9 mouse cellular contexts compared by ENCODE assay signal in genomic region chr8:105295256-105295655, GRCm38 (mm10). TPM values are rescaled to one million over a fixed set of nuclear protein-coding genes. Genes with fewer than 3 reads are reported as not detected.
DNase-seq lines count a peak whose midpoint lies in the region; ATAC-seq and TF ChIP-seq lines count a peak whose summit lies in the region.
"Had no signal": no experiment of that assay in that cellular context is flagged by ENCODE, and none has a peak within 500 bp of the region (broad histone marks: within the 10 kb centered on the region; RNA-seq: fewer than 3 reads in every experiment).

No protein-coding gene starts in this region.

- no peak for ATAC-seq in forebrain, embryonic 12.5 days (ENCODE audit: low FRiP score)
- no peak for ATAC-seq in liver, embryonic 15.5 days (ENCODE audit: insufficient read depth)

- H3K27ac ChIP-seq in forebrain, embryonic 10.5 days: no peak overlapping the region
- no peak overlapping the region for H3K27ac ChIP-seq in forebrain, embryonic 12.5 days
- peak overlapping the region; percentile 66 for H3K27ac ChIP-seq in liver, adult 2 months (replicated peaks; ENCODE audit: insufficient read depth, low read depth, low read length)
- no peak overlapping the region for H3K27ac ChIP-seq in embryonic facial prominence, embryonic 10.5 days (replicated peaks)
- 0 out of 2 replicates have a peak overlapping the region, but pooled peaks have one; percentile 98 for H3K27ac ChIP-seq in liver, embryonic 15.5 days (replicated peaks)

- no peaks in the 10 kb centered on the region for H3K9me3 ChIP-seq in forebrain, embryonic 10.5 days
- H3K9me3 ChIP-seq in forebrain, embryonic 12.5 days: no peaks in the 10 kb centered on the region
- no peaks in the 10 kb centered on the region for H3K9me3 ChIP-seq in embryonic facial prominence, embryonic 10.5 days
- no peaks in the 10 kb centered on the region for H3K9me3 ChIP-seq in liver, embryonic 15.5 days (replicated peaks)

- peaks cover 34% of the 10 kb centered on the region for H3K4me1 ChIP-seq in forebrain, embryonic 10.5 days
- H3K4me1 ChIP-seq in forebrain, embryonic 12.5 days: peaks cover 26% of the 10 kb centered on the region
- peaks cover 12% of the 10 kb centered on the region for H3K4me1 ChIP-seq in liver, adult 2 months (ENCODE audit: control insufficient read depth, insufficient read depth, low read length)
- peaks cover 27% of the 10 kb centered on the region for H3K4me1 ChIP-seq in embryonic facial prominence, embryonic 10.5 days
- H3K4me1 ChIP-seq in liver, embryonic 15.5 days (replicated peaks): peaks cover 50% of the 10 kb centered on the region

- TF ChIP-seq POLR2A in liver, adult 2 months (IDR thresholded peaks at IDR 0.05; ENCODE audit: extremely low read depth, insufficient read depth, low read length): no peak

- H3K36me3 ChIP-seq in forebrain, embryonic 10.5 days (replicated peaks): peaks cover 20% of the 10 kb centered on the region
- H3K36me3 ChIP-seq in forebrain, embryonic 12.5 days (replicated peaks): peaks cover 13% of the 10 kb centered on the region
- H3K36me3 ChIP-seq in liver, adult 2 months (ENCODE audit: control insufficient read depth, insufficient read depth, low read length): peaks cover 2% of the 10 kb centered on the region; the same call in 1 of the 2 replicates
- H3K36me3 ChIP-seq in embryonic facial prominence, embryonic 10.5 days (replicated peaks): peaks cover 17% of the 10 kb centered on the region
- H3K36me3 ChIP-seq in liver, embryonic 15.5 days (replicated peaks): peaks cover 16% of the 10 kb centered on the region

- 70% methylated on average over 11 of the region's 11 CpGs for WGBS in forebrain, embryonic 10.5 days
- 78% methylated on average over 11 of the region's 11 CpGs for WGBS in forebrain, embryonic 12.5 days
- WGBS in liver, adult 2 months: 72% methylated on average over 11 of the region's 11 CpGs
- WGBS in embryonic facial prominence, embryonic 10.5 days: 70% methylated on average over 11 of the region's 11 CpGs
- 64% methylated on average over 11 of the region's 11 CpGs for WGBS in liver, embryonic 15.5 days (ENCODE audit: insufficient replicate concordance)

- no peak overlapping the region for H3K4me2 ChIP-seq in forebrain, embryonic 12.5 days
- H3K4me2 ChIP-seq in liver, embryonic 15.5 days: peak overlapping the region; percentile 23

- peaks cover 25% of the 10 kb centered on the region for H3K27me3 ChIP-seq in forebrain, embryonic 10.5 days (ENCODE audit: poor library complexity, severe bottlenecking)
- H3K27me3 ChIP-seq in forebrain, embryonic 12.5 days: peaks cover 28% of the 10 kb centered on the region
- H3K27me3 ChIP-seq in liver, adult 2 months (ENCODE audit: control insufficient read depth, insufficient read depth, low read length): no peaks in the 10 kb centered on the region
- peaks cover 35% of the 10 kb centered on the region for H3K27me3 ChIP-seq in embryonic facial prominence, embryonic 10.5 days (replicated peaks; ENCODE audit: low read depth, poor library complexity, severe bottlenecking)
- peaks cover 12% of the 10 kb centered on the region for H3K27me3 ChIP-seq in liver, embryonic 15.5 days

- DNase-seq in forebrain, embryonic 10.5 days (ENCODE audit: extremely low spot score, low spot score): no peak
- no peak for DNase-seq in liver, adult 2 months (ENCODE audit: extremely low read depth, low read depth, low spot score)
- no peak for DNase-seq in liver
- DNase-seq in embryonic facial prominence, embryonic 10.5 days (ENCODE audit: low spot score): no peak
- DNase-seq in layer of hippocampus, adult 9-10 months (ENCODE audit: low spot score): no peak
- no peak for DNase-seq in cerebellum, postnatal 36 days
- DNase-seq: cerebellum, adult 8-10 months had no signal

- peak overlapping the region; percentile 29 for H3K4me3 ChIP-seq in forebrain, embryonic 10.5 days
- no peak overlapping the region for H3K4me3 ChIP-seq in forebrain, embryonic 12.5 days (replicated peaks)
- H3K4me3 ChIP-seq in liver, adult 2 months (ENCODE audit: insufficient read depth, low read depth, low read length): peak overlapping the region; percentile 42
- H3K4me3 ChIP-seq in embryonic facial prominence, embryonic 10.5 days: peak overlapping the region; percentile 37
- H3K4me3 ChIP-seq in liver, embryonic 15.5 days (replicated peaks): peak overlapping the region; percentile 17; the same call in 1 of the 2 replicates

- peaks cover 11% of the 10 kb centered on the region for H3K79me2 ChIP-seq in liver, adult 2 months (ENCODE audit: control insufficient read depth, insufficient read depth, low read length)

- no peak overlapping the region for H3K9ac ChIP-seq in forebrain, embryonic 12.5 days
- peak overlapping the region; percentile 69 for H3K9ac ChIP-seq in liver, adult 2 months (ENCODE audit: low read depth, low read length)
- no peak overlapping the region for H3K9ac ChIP-seq in liver, embryonic 15.5 days

- TF ChIP-seq CTCF in liver, adult 2 months (IDR thresholded peaks at IDR 0.05; ENCODE audit: low read depth, low read length): no peak

RNA-seq across cellular contexts. Expression of gene Exoc3l, which starts 0.6 kb away (rescaled TPM):
- polyA plus RNA-seq in forebrain, embryonic 10.5 days (2016; fragmentation: Nextera tagmentation; extraction: Ambion mirVana): 11.5 and 11.6 TPM in 2 replicates
- 10.4 and 11.2 TPM in 2 replicates for polyA plus RNA-seq in forebrain, embryonic 12.5 days (2016; fragmentation: Nextera tagmentation; extraction: Ambion mirVana)
- 3.6 TPM in 2 replicates for total RNA-seq in liver, adult 2 months (2014; rRNA removed)
- 4.6 and 9.3 TPM in 2 replicates for polyA plus RNA-seq in liver, adult 2 months (2012; rRNA removed)
- 9.9 and 11.6 TPM in 2 replicates for polyA plus RNA-seq in embryonic facial prominence, embryonic 10.5 days (2016; fragmentation: Nextera tagmentation; extraction: Ambion mirVana)
- polyA plus RNA-seq in liver, embryonic 15.5 days (2015; fragmentation: Nextera tagmentation; extraction: Ambion mirVana): 6.0 and 6.7 TPM in 2 replicates

RNA-seq across cellular contexts. Expression of gene E2f4, which starts 2.2 kb away (rescaled TPM):
- polyA plus RNA-seq in forebrain, embryonic 10.5 days (2016; fragmentation: Nextera tagmentation; extraction: Ambion mirVana): 136 and 144 TPM in 2 replicates
- polyA plus RNA-seq in forebrain, embryonic 12.5 days (2016; fragmentation: Nextera tagmentation; extraction: Ambion mirVana): 79.1 and 80.1 TPM in 2 replicates
- 4.4 and 7.2 TPM in 2 replicates for total RNA-seq in liver, adult 2 months (2014; rRNA removed)
- 41.7 and 59.0 TPM in 2 replicates for polyA plus RNA-seq in liver, adult 2 months (2012; rRNA removed)
- polyA plus RNA-seq in embryonic facial prominence, embryonic 10.5 days (2016; fragmentation: Nextera tagmentation; extraction: Ambion mirVana): 125 and 138 TPM in 2 replicates
- 197 and 211 TPM in 2 replicates for polyA plus RNA-seq in liver, embryonic 15.5 days (2015; fragmentation: Nextera tagmentation; extraction: Ambion mirVana)

RNA-seq across cellular contexts. Expression of gene 4931428F04Rik, which starts 5.6 kb away (rescaled TPM):
- polyA plus RNA-seq in forebrain, embryonic 10.5 days (2016; fragmentation: Nextera tagmentation; extraction: Ambion mirVana): 16.5 and 19.8 TPM in 2 replicates
- polyA plus RNA-seq in forebrain, embryonic 12.5 days (2016; fragmentation: Nextera tagmentation; extraction: Ambion mirVana): 47.6 and 53.0 TPM in 2 replicates
- 0.46 and 1.0 TPM in 2 replicates for total RNA-seq in liver, adult 2 months (2014; rRNA removed)
- polyA plus RNA-seq in liver, adult 2 months (2012; rRNA removed): 0.92 and 1.7 TPM in 2 replicates
- 20.7 and 23.9 TPM in 2 replicates for polyA plus RNA-seq in embryonic facial prominence, embryonic 10.5 days (2016; fragmentation: Nextera tagmentation; extraction: Ambion mirVana)
- polyA plus RNA-seq in liver, embryonic 15.5 days (2015; fragmentation: Nextera tagmentation; extraction: Ambion mirVana): 0.59 and 0.68 TPM in 2 replicates

RNA-seq across cellular contexts. Expression of gene Elmo3, which starts 10.1 kb away (rescaled TPM):
- 1.8 and 1.9 TPM in 2 replicates for polyA plus RNA-seq in forebrain, embryonic 10.5 days (2016; fragmentation: Nextera tagmentation; extraction: Ambion mirVana)
- polyA plus RNA-seq in forebrain, embryonic 12.5 days (2016; fragmentation: Nextera tagmentation; extraction: Ambion mirVana): 1.3 and 1.4 TPM in 2 replicates
- 16.8 and 19.5 TPM in 2 replicates for total RNA-seq in liver, adult 2 months (2014; rRNA removed)
- 32.4 and 33.4 TPM in 2 replicates for polyA plus RNA-seq in liver, adult 2 months (2012; rRNA removed)
- 2.7 and 3.5 TPM in 2 replicates for polyA plus RNA-seq in embryonic facial prominence, embryonic 10.5 days (2016; fragmentation: Nextera tagmentation; extraction: Ambion mirVana)
- 3.4 and 4.4 TPM in 2 replicates for polyA plus RNA-seq in liver, embryonic 15.5 days (2015; fragmentation: Nextera tagmentation; extraction: Ambion mirVana)

RNA-seq across cellular contexts. Expression of gene Nol3, which starts 19.3 kb away (rescaled TPM):
- 0.57 and 0.99 TPM in 2 replicates for polyA plus RNA-seq in forebrain, embryonic 10.5 days (2016; fragmentation: Nextera tagmentation; extraction: Ambion mirVana)
- 3.3 TPM in 2 replicates for polyA plus RNA-seq in forebrain, embryonic 12.5 days (2016; fragmentation: Nextera tagmentation; extraction: Ambion mirVana)
- total RNA-seq in liver, adult 2 months (2014; rRNA removed): 0.27 and 0.37 TPM in 2 replicates
- polyA plus RNA-seq in liver, adult 2 months (2012; rRNA removed): 0.40 and 0.43 TPM in 2 replicates
- 0.62 and 0.69 TPM in 2 replicates for polyA plus RNA-seq in embryonic facial prominence, embryonic 10.5 days (2016; fragmentation: Nextera tagmentation; extraction: Ambion mirVana)
- polyA plus RNA-seq in liver, embryonic 15.5 days (2015; fragmentation: Nextera tagmentation; extraction: Ambion mirVana): 0.22 and 0.30 TPM in 2 replicates

Comparison
In these comparisons a context has a peak if more than half of its experiments do, and no peak if none do; other contexts are left out.
1. H3K27ac ChIP-seq: peak in liver, adult 2 months (single experiment) and liver, embryonic 15.5 days (single experiment); none in forebrain, embryonic 10.5 days (single experiment), forebrain, embryonic 12.5 days (single experiment) and embryonic facial prominence, embryonic 10.5 days (single experiment).